Mouse (Mus musculus) heart, adult 2 months (tissue): Measurements from ENCODE around the gene C1s1.
"Not testable (repeated sequence)": the region's sequence is repeated elsewhere in the genome, so short reads cannot be mapped to it uniquely, and the experiment has no call there.

Experiments used
- CTCF ChIP-seq: fragments of 200-600 bp; IDR thresholded peaks from 2 replicates; pipeline ENCODE4 v1.8.1; 2022; ENCODE audit warnings: antibody characterized with exemption, mild to moderate bottlenecking, moderate library complexity
- EP300 ChIP-seq: fragments of 200-500 bp; IDR thresholded peaks from 2 replicates; pipeline ENCODE4 v1.6.1; 2011; ENCODE audit warnings: low read depth, low read length, control low read depth; ENCODE audit not compliant: insufficient read depth

DNA sequence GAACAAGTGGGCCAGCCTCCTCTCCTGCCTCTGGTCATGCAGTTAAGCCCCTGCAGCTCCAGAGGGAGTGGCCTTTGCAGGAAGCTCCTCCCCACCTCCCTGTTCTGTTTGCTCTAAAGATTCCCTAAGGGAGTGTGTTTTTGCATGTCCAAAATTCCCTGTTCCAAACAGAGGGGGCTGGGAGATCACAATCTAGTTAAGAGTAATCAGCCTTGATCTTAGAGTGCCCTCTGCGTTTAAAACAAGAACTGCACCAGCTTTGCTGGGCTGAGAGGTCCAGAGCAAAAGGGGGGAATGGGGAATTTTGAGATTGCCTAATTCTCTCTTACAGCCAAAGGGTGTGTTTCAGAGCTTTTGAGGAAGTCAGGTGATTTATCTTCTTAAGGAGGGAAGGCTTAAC, at the start of gene C1s1:
- TF ChIP-seq CTCF = peak; percentile 64
- not testable (repeated sequence) for TF ChIP-seq EP300
